Mouse (Mus musculus) neural tube, embryonic 14.5 days (tissue): ENCODE data around the gene Ep400. TPM values are rescaled to one million over a fixed set of nuclear protein-coding genes. Genes with fewer than 3 reads are reported as not detected.
"Not testable (repeated sequence)": the region's sequence is repeated elsewhere in the genome, so short reads cannot be mapped to it uniquely, and the experiment has no call there.

Experiments used
- ATAC-seq: fragments of 200-750 bp; cut with Nextera tagmentation; 2 replicates; pipeline ENCODE4 v1.8.0; 2017; ENCODE audit warnings: low read depth, mild to moderate bottlenecking, moderate TSS enrichment, moderate library complexity
- H3K27ac ChIP-seq: fragments of 300-500 bp; sonication (generic); 2 replicates; pipeline ENCODE4 v1.5.1; 2014; ENCODE audit warnings: low read depth, mild to moderate bottlenecking, control low read depth, low read length, moderate library complexity, mixed read lengths
- H3K27me3 ChIP-seq: fragments of 300-500 bp; sonication (generic); 2 replicates; pipeline ENCODE4 v1.6.1; 2014; ENCODE audit warnings: low read length; ENCODE audit not compliant: control insufficient read depth, insufficient read depth
- H3K36me3 ChIP-seq: fragments of 300-500 bp; sonication (generic); 2 replicates; pipeline ENCODE4 v1.6.1; 2014; ENCODE audit warnings: low read length, mixed read lengths; ENCODE audit not compliant: control insufficient read depth, insufficient read depth
- H3K4me1 ChIP-seq: fragments of 300-500 bp; sonication (generic); 2 replicates; pipeline ENCODE4 v1.6.1; 2014; ENCODE audit warnings: low read length; ENCODE audit not compliant: control insufficient read depth, insufficient read depth
- H3K4me2 ChIP-seq: fragments of 300-500 bp; sonication (generic); 2 replicates; pipeline ENCODE4 v1.6.1; 2014; ENCODE audit warnings: mild to moderate bottlenecking, low read depth, low read length, control low read depth
- H3K4me3 ChIP-seq: fragments of 300-500 bp; sonication (generic); 2 replicates; pipeline ENCODE4 v1.5.1; 2014; ENCODE audit warnings: low read depth, low read length, control low read depth, mixed read lengths
- H3K9ac ChIP-seq: fragments of 300-500 bp; sonication (generic); replicated peaks from 2 replicates; pipeline ENCODE4 v1.6.1; 2014; ENCODE audit warnings: low read depth, mild to moderate bottlenecking, control low read depth, low read length, mixed read lengths
- H3K9me3 ChIP-seq: fragments of 300-500 bp; sonication (generic); 2 replicates; pipeline ENCODE4 v1.6.1; 2016; ENCODE audit warnings: low read length; ENCODE audit not compliant: control insufficient read depth
- WGBS: fragments of 180-500 bp; shearing (Covaris S2); extraction: QIAGEN DNeasy Blood & Tissue Kit; methylation state at CpG from one replicate; pipeline ENCODE4 v1.1.7; 2014; 5-methylcytosine and 5-hydroxymethylcytosine counted together
- polyA plus RNA-seq: library from polyadenylated mRNA; unstranded; fragments of >200 nt; fragmentation: Nextera tagmentation; extraction: Ambion mirVana; gene quantifications from 2 replicates; pipeline ENCODE4 v1.2.1, GENCODE M21; 2014

Ep400 gene
- polyA plus RNA-seq, 1 experiment from 2014 or later = 46.2 TPM

DNA sequence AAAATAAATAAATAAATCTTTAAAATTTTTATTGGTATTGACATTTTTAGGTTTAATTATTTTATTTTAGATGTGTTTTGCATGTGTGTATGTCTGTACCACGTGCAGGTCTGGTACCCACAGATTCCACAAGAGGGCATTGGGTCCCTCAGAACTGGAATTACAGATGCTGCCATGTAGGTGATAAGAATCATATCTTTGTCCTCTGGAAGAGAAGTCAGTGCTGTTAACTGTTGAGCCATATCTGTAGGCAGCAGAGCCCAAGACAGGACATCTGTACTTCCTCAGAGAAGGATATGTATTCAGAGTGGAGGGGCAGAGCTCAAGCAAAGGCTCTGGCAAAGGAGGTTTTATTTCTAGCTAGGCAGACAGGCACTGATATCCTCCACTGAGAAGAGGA, 49.1 kb downstream of the Ep400 start:
- not testable (repeated sequence) for ATAC-seq, H3K9ac ChIP-seq, H3K4me2 ChIP-seq, H3K27ac ChIP-seq, H3K4me3 ChIP-seq, H3K4me1 ChIP-seq, H3K27me3 ChIP-seq, H3K9me3 ChIP-seq
- whole genome bisulfite sequencing = 90% methylated on average over 1 of the region's 1 CpGs
- peaks cover 68% of the 10 kb centered on the region for H3K36me3 ChIP-seq

DNA sequence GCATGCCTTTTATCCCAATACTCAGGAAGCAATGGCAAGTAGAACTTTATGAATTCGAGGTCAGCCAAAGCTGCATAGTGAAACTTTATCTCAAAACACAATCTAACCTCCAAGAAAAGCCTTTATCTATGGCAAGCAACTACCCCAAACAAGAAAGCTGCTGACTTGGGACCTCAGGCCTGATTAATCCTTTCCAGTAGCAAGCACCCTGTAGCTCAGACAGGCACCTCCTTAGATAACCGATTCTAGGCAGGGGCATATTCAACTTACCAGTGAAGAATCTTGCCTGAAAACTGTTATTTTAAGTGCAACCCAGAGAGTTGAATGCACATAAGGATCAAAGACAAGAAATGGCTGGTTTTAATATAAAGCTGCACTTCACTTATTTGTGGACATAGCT, 59.1 kb downstream of the Ep400 start:
- no peak for ATAC-seq
- Histone ChIP-seq H3K27me3 (no peaks in the 10 kb centered on the region), H3K4me3 (no peak overlapping the region), H3K9me3 (no peaks in the 10 kb centered on the region), H3K4me2 (no peak overlapping the region), H3K9ac (no peak overlapping the region), H3K27ac (no peak overlapping the region), H3K4me1 (no peaks in the 10 kb centered on the region), H3K36me3 (peaks cover 23% of the 10 kb centered on the region; the same call in 1 of the 2 replicates)
- WGBS = 93% methylated on average over 2 of the region's 2 CpGs

GRCm38 (mm10) chr5:110709256-110709655, 61.3 kb downstream of the Ep400 start:
- no peak overlapping the region for H3K27ac ChIP-seq
- WGBS = 91% methylated on average over 4 of the region's 4 CpGs
- ATAC-seq = no peak
- H3K4me3 ChIP-seq = no peak overlapping the region
- H3K4me2 ChIP-seq = no peak overlapping the region
- no peaks in the 10 kb centered on the region for H3K9me3 ChIP-seq
- H3K4me1 ChIP-seq = no peaks in the 10 kb centered on the region
- H3K9ac ChIP-seq = no peak overlapping the region
- H3K27me3 ChIP-seq = no peaks in the 10 kb centered on the region
- peaks cover 35% of the 10 kb centered on the region for H3K36me3 ChIP-seq

DNA sequence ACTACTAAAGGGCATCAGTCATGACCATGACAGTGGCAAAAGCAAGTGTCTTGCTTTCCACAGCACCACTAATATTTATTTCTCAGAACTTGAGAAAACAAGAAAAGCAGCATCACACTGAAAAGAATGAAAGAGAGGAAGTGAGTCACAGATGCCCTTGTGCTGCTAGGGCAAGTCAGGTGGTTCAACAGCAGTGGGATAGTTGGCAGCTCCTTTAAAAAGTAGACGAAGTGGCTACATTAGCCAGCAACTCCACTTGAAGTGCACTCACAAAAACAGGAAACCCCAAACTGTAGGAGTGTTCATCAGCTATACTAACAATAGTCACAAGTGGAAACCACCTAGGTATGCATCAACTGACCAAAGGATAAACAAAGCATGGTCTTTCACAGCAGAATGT, 66.5 kb downstream of the Ep400 start:
- H3K9ac ChIP-seq = no peak overlapping the region
- H3K27me3 ChIP-seq = no peaks in the 10 kb centered on the region
- 95% methylated on average over 1 of the region's 1 CpGs for WGBS
- H3K4me1 ChIP-seq = no peaks in the 10 kb centered on the region
- no peak overlapping the region for H3K27ac ChIP-seq
- peaks cover 73% of the 10 kb centered on the region for H3K36me3 ChIP-seq
- no peak overlapping the region for H3K4me2 ChIP-seq
- no peak for ATAC-seq
- H3K4me3 ChIP-seq = no peak overlapping the region
- H3K9me3 ChIP-seq = no peaks in the 10 kb centered on the region

DNA sequence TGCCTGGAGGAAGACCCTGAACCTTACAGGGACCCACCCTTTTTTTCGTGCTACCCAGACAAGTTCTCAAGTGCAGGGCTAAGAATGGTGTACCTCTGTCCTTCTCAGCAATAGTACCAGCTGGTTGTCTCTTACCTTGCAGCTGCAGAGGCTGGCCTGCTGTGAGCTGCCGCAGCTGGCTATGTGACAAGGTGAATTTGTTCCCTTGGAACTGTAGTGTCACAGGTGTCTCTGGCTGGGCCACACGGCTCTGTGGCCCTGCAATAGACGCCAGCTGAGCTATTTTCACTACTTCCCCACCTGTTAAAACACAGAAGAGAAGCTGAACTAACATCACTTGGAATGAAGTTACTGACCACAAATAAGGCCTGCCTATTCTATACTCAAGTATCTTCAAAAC, 71.9 kb downstream of the Ep400 start:
- no peak overlapping the region for H3K4me2 ChIP-seq
- peaks cover 91% of the 10 kb centered on the region for H3K36me3 ChIP-seq
- H3K9ac ChIP-seq = no peak overlapping the region
- H3K9me3 ChIP-seq = no peaks in the 10 kb centered on the region
- H3K27me3 ChIP-seq = no peaks in the 10 kb centered on the region
- 86% methylated on average over 4 of the region's 4 CpGs for WGBS
- no peak for ATAC-seq
- no peak overlapping the region for H3K27ac ChIP-seq
- H3K4me1 ChIP-seq = no peaks in the 10 kb centered on the region
- no peak overlapping the region for H3K4me3 ChIP-seq

- ATAC-seq = no peak
- 98% methylated on average over 7 of the region's 8 CpGs for WGBS
- Histone ChIP-seq H3K4me2 (no peak overlapping the region), H3K27ac (no peak overlapping the region), H3K36me3 (peaks cover 88% of the 10 kb centered on the region), H3K4me1 (no peaks in the 10 kb centered on the region), H3K27me3 (no peaks in the 10 kb centered on the region), H3K9me3 (no peaks in the 10 kb centered on the region), H3K4me3 (no peak overlapping the region), H3K9ac (no peak overlapping the region)
Observed at GRCm38 (mm10) chr5:110682041-110682440, 88.5 kb downstream of the Ep400 start.

DNA sequence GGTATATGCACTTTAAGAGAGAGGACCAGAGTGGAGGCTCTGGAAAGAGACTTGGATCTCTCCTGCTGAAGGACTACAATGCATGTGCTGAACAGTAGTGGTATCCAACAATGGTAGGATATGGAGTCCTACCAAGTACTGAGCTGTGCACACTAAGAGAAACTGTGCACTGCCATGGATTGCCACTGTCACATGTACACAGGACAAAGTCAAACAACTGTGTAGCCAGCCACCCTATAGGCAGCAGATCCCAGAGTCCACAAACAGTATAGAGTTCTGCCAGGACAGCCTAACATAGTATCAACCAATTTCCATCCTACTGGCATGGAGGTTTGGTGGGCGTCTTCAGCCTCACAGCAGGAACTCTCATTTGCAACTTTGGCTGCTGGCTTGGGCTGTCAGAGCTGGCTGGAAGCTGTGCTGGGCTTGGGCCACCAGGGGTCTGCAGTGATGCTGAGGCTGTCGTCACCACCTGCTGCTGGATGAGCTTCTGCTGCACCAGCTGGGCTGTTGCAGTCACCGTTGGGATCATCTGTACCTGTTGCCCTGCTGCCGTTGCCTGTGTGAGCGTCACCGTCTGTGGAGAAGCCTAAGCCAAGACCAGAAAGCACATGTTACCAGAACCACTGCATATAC, 104.9 kb downstream of the Ep400 start:
- 63% methylated on average over 6 of the region's 6 CpGs for WGBS
- peaks cover 66% of the 10 kb centered on the region for H3K36me3 ChIP-seq

GRCm38 (mm10) chr5:110664750-110665269, 105.7 kb downstream of the Ep400 start:
- no peak for ATAC-seq
- H3K9ac ChIP-seq = no peak overlapping the region
- H3K4me2 ChIP-seq = no peak overlapping the region
- no peak overlapping the region for H3K27ac ChIP-seq
- H3K4me1 ChIP-seq = no peaks in the 10 kb centered on the region
- H3K4me3 ChIP-seq = no peak overlapping the region
- no peaks in the 10 kb centered on the region for H3K27me3 ChIP-seq
- H3K9me3 ChIP-seq = no peaks in the 10 kb centered on the region
- peaks cover 64% of the 10 kb centered on the region for H3K36me3 ChIP-seq
- 98% methylated on average over 2 of the region's 2 CpGs for WGBS

More for the DNA sequence above, 104.9 kb downstream of the Ep400 start:
- H3K4me3 ChIP-seq = no peak overlapping the region
- H3K4me2 ChIP-seq = no peak overlapping the region
- H3K9me3 ChIP-seq = no peaks in the 10 kb centered on the region
- no peak overlapping the region for H3K27ac ChIP-seq
- H3K4me1 ChIP-seq = no peaks in the 10 kb centered on the region
- H3K27me3 ChIP-seq = no peaks in the 10 kb centered on the region
- H3K9ac ChIP-seq = no peak overlapping the region
- no peak for ATAC-seq

DNA sequence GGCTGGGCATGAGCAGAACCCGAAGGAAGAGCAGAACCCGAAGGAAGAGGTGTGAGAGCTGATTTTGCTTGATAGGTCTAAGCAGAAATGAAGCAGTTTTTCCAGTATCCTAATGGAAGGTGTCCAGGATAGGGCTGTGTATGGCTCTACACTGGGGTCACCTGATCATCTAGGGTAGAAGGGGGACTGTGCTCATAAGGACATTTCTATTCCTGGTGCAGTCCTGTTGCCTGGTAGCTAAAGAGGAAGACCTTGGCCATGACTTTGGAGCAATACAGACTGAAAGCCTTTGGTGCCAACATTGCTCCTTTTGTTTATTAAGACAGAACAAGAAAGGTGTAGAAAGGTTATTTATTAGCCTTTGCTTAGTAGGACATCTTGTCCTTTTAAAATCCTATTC, 106.5 kb downstream of the Ep400 start:
- no peaks in the 10 kb centered on the region for H3K4me1 ChIP-seq
- H3K4me3 ChIP-seq = no peak overlapping the region
- H3K9ac ChIP-seq = no peak overlapping the region
- no peak for ATAC-seq
- no peak overlapping the region for H3K4me2 ChIP-seq
- H3K27ac ChIP-seq = no peak overlapping the region
- 88% methylated on average over 2 of the region's 2 CpGs for WGBS
- peaks cover 65% of the 10 kb centered on the region for H3K36me3 ChIP-seq
- no peaks in the 10 kb centered on the region for H3K27me3 ChIP-seq
- H3K9me3 ChIP-seq = no peaks in the 10 kb centered on the region
